Mouse (Mus musculus) forebrain, embryonic 12.5 days (tissue): ENCODE results near the gene Rps21. TPM values are rescaled to one million over a fixed set of nuclear protein-coding genes. Genes with fewer than 3 reads are reported as not detected.
A peak's percentile ranks its signal among the peaks of the same experiment; 100 is the strongest.
"Not testable (repeated sequence)": the region's sequence is repeated elsewhere in the genome, so short reads cannot be mapped to it uniquely, and the experiment has no call there.

Experiments
- ATAC-seq: fragments of 200-750 bp; cut with Nextera tagmentation; 2 replicates; pipeline ENCODE4 v1.8.0; 2017; ENCODE audit warnings: moderate TSS enrichment; ENCODE audit not compliant: low FRiP score
- H3K27ac ChIP-seq: fragments of 300-500 bp; sonication (generic); 2 replicates; pipeline ENCODE4 v1.5.1; 2016; ENCODE audit warnings: mild to moderate bottlenecking
- H3K27me3 ChIP-seq: fragments of 300-500 bp; sonication (generic); 2 replicates; pipeline ENCODE4 v1.6.1; 2016; ENCODE audit warnings: mild to moderate bottlenecking
- H3K36me3 ChIP-seq: fragments of 300-500 bp; sonication (generic); replicated peaks from 2 replicates; pipeline ENCODE4 v1.6.1; 2016; ENCODE audit warnings: mild to moderate bottlenecking
- H3K4me1 ChIP-seq: fragments of 300-500 bp; sonication (generic); 2 replicates; pipeline ENCODE4 v1.6.1; 2016
- H3K4me2 ChIP-seq: fragments of 300-500 bp; sonication (generic); 2 replicates; pipeline ENCODE4 v1.6.1; 2016; ENCODE audit warnings: mild to moderate bottlenecking, moderate library complexity
- H3K4me3 ChIP-seq: fragments of 300-500 bp; sonication (generic); replicated peaks from 2 replicates; pipeline ENCODE4 v1.5.1; 2016; ENCODE audit warnings: mild to moderate bottlenecking
- H3K9ac ChIP-seq: fragments of 300-500 bp; sonication (generic); 2 replicates; pipeline ENCODE4 v1.6.1; 2016; ENCODE audit warnings: mild to moderate bottlenecking
- H3K9me3 ChIP-seq: fragments of 300-500 bp; sonication (generic); 2 replicates; pipeline ENCODE4 v1.6.1; 2016
- WGBS: fragments of 180-500 bp; shearing (Covaris S2); methylation state at CpG from one replicate; pipeline ENCODE4 v1.1.7; 2016; 5-methylcytosine and 5-hydroxymethylcytosine counted together
- polyA plus RNA-seq: library from polyadenylated mRNA; unstranded; fragments of >200 nt; fragmentation: Nextera tagmentation; extraction: Ambion mirVana; gene quantifications from 2 replicates; pipeline ENCODE4 v1.2.1, GENCODE M21; 2016

The Rps21 gene
- polyA plus RNA-seq, 1 experiment from 2014 or later: 488 TPM

DNA sequence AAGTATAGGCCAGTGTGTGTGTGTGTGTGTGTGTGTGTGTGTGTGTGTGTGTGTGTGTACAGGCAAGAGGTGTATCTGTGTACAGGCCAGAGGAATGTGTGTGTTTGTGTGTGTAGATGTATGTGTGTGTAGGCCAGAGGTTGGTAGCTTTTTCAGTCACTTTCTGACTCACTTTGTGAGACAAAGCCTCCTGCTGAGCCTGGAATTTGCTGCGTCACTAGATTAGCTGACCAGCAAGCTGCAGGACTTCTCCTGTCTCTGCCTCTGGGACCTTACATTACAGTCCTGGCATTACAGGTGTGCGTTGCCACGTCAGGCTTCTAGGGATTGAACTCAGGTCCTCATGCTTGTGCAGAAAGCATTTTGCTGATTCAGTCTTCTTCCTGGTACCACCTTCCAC, 5.3 kb upstream of the Rps21 start:
- no peaks in the 10 kb centered on the region for H3K9me3 ChIP-seq
- no peak overlapping the region for H3K27ac ChIP-seq
- H3K27me3 ChIP-seq: no peaks in the 10 kb centered on the region
- no peak overlapping the region for H3K4me3 ChIP-seq
- 44% methylated on average over 3 of the region's 3 CpGs for WGBS
- H3K9ac ChIP-seq: no peak overlapping the region
- ATAC-seq: no peak
- no peak overlapping the region for H3K4me2 ChIP-seq
- H3K4me1 ChIP-seq: peaks cover 18% of the 10 kb centered on the region
- H3K36me3 ChIP-seq: no peaks in the 10 kb centered on the region

DNA sequence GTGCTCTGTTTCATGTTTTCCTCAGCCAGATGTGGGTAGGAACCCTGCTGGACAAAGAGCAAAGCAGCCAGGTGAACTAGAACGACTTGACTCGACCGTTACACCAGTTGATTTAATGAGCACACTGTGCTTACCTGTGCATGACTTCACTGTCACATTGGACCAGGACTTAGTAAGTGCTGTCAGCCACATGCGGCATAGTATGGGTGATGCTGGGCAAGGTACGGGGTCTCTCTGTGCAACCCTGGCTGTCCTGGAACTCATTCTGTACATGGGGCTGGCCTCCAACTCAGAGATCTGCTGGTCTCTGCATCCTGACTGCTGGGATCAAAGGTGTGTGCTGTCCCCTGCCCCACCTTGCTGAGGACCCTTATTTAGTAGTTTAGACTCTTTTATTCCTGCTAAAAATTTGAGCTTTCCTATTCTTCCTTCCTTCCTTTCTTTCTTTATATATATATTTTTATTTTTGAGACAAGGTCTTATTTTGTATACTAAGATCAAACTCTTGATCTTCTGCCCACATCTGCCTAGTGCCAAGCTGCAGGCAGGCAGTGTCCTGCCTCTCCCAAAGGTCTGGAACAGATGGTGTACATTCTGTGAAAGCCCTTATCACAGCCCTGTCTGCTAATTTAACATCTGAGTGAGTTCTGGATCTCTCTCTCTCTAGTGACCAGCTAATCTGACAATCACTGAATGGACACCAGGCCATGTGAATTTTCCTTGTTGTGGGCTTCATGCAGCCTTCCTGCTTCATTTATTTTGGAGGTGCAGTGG, 2.6 kb upstream of the Rps21 start:
- H3K4me3 ChIP-seq: no peak overlapping the region
- no peak for ATAC-seq
- 91% methylated on average over 5 of the region's 5 CpGs for WGBS
- H3K27ac ChIP-seq: no peak overlapping the region
- no peak overlapping the region for H3K4me2 ChIP-seq
- no peaks in the 10 kb centered on the region for H3K27me3 ChIP-seq
- H3K4me1 ChIP-seq: peaks cover 26% of the 10 kb centered on the region
- no peaks in the 10 kb centered on the region for H3K9me3 ChIP-seq
- no peak overlapping the region for H3K9ac ChIP-seq
- H3K36me3 ChIP-seq: peaks cover 16% of the 10 kb centered on the region

GRCm38 (mm10) chr2:180255701-180256100, 1.5 kb upstream of the Rps21 start:
- peaks cover 27% of the 10 kb centered on the region for H3K36me3 ChIP-seq
- no peak overlapping the region for H3K9ac ChIP-seq
- peak overlapping the region; percentile 85 for H3K4me2 ChIP-seq
- no peak for ATAC-seq
- H3K4me1 ChIP-seq: peaks cover 26% of the 10 kb centered on the region
- 0 out of 2 replicates have a peak overlapping the region, but pooled peaks have one; percentile 89 for H3K4me3 ChIP-seq
- WGBS: 94% methylated on average over 9 of the region's 9 CpGs
- no peaks in the 10 kb centered on the region for H3K27me3 ChIP-seq
- H3K9me3 ChIP-seq: no peaks in the 10 kb centered on the region
- peak overlapping the region; percentile 94; the same call in 1 of the 2 replicates for H3K27ac ChIP-seq

DNA sequence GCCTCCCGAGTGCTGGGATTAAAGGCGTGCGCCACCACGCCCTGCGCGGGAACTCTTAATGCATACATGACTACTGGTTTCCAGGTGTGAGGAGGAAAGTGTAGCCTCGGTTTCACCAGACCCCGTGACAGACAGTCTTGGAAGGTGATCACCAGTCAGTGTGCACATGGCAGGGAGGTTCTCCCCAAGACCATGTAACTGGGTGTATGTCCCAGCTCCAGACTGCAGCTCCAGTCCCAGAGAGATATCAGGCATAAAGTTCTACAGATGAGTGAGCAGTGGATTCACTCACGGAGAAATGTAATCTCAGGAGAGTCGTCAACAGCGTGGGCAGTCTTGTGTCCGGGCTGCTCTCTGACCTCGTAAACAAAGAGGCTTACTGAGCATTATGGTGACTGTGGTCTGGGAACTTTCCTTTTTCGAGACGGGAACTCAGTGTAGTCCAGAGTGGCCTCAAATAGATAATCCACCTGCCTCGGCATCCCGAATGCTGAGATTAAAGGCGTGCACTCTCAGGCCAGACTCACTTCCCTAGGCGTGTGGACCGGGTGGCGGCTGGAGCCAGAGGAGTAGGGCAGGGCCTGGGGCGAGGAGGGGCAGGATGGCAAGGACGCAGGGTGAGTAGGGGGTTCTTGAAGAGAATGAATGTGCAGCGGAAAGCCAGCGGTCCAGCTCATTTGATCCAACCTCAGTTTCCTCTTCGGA, 729 bp upstream of the Rps21 start:
- peak; percentile 65 for ATAC-seq
- Histone ChIP-seq H3K4me2 (peak overlapping the region; percentile 85), H3K27ac (peak overlapping the region; percentile 94), H3K27me3 (no peaks in the 10 kb centered on the region), H3K4me1 (peaks cover 22% of the 10 kb centered on the region), H3K9ac (peak overlapping the region; percentile 84), H3K36me3 (peaks cover 34% of the 10 kb centered on the region), H3K9me3 (no peaks in the 10 kb centered on the region), H3K4me3 (peak overlapping the region; percentile 89)
- WGBS: 25% methylated on average over 26 of the region's 26 CpGs

- H3K27me3 ChIP-seq: no peaks in the 10 kb centered on the region
- H3K9me3 ChIP-seq: no peaks in the 10 kb centered on the region
- H3K4me2 ChIP-seq: peak overlapping the region; percentile 68
- peaks cover 52% of the 10 kb centered on the region for H3K36me3 ChIP-seq
- H3K27ac ChIP-seq: peak overlapping the region; percentile 94; the same call in 1 of the 2 replicates
- no peak for ATAC-seq
- peak overlapping the region; percentile 89 for H3K4me3 ChIP-seq
- 56% methylated on average over 11 of the region's 11 CpGs for WGBS
- H3K4me1 ChIP-seq: peaks cover 17% of the 10 kb centered on the region
- peak overlapping the region; percentile 89 for H3K9ac ChIP-seq
Observed at GRCm38 (mm10) chr2:180257963-180258865, 1.0 kb downstream of the Rps21 start.

- not testable (repeated sequence) for H3K9me3 ChIP-seq, H3K27ac ChIP-seq, H3K4me2 ChIP-seq, ATAC-seq, H3K4me3 ChIP-seq, H3K9ac ChIP-seq, H3K27me3 ChIP-seq
- Histone ChIP-seq H3K36me3 (peaks cover 60% of the 10 kb centered on the region), H3K4me1 (peaks cover 17% of the 10 kb centered on the region)
- WGBS: 78% methylated on average over 10 of the region's 10 CpGs
Observed at GRCm38 (mm10) chr2:180258951-180259484, 1.8 kb downstream of the Rps21 start.

- H3K9me3 ChIP-seq, H3K4me2 ChIP-seq, ATAC-seq, H3K9ac ChIP-seq, H3K27ac ChIP-seq, H3K4me3 ChIP-seq, H3K27me3 ChIP-seq: not testable (repeated sequence)
- Histone ChIP-seq H3K36me3 (peaks cover 63% of the 10 kb centered on the region), H3K4me1 (peaks cover 17% of the 10 kb centered on the region)
- WGBS: 74% methylated on average over 17 of the region's 17 CpGs
Observed at GRCm38 (mm10) chr2:180259826-180260609, 2.8 kb downstream of the Rps21 start.

DNA sequence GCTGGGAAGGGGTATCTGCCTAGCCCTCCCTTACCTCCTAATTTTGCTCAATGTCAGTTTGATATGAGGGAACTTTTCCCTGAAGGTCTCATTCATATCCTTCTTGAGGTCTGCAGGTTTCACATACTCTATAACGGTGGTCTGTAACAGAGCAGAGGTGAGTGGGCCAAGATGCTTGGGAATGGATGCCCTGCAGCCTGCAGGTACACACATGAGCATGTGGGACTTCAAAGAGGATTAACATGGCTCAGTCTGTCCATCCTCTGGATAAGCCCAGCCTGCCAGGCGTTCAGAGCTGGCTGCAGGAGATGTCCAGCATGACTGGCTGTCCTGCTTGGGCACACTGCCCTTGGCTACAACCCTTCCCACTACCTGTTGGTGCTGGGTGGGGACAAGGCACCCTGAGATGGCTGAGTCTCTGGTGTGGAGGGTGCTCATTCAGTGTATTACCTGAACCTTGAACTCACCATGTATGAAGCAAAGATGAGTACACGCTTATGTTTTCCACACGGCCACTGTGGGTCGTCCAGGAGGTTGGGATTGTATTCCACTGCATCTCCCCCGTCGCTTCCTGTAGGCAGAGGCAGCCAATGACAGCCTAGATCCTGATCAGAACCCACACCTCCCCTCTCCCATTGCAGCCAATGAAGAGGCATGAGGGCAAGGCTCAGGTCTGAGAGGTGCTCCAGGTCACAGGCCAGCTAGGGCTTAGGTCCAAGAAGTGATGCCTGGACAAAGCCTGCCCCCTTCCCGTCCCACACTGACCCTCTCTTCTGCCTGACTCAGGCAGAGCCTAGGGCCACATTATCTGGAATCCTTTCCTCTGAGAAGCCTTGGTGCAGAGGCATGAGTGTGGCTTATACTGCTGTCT, 3.7 kb downstream of the Rps21 start:
- H3K9ac ChIP-seq: no peak overlapping the region
- H3K27me3 ChIP-seq: no peaks in the 10 kb centered on the region
- peaks cover 15% of the 10 kb centered on the region for H3K4me1 ChIP-seq
- H3K4me2 ChIP-seq: no peak overlapping the region
- H3K4me3 ChIP-seq: no peak overlapping the region
- H3K36me3 ChIP-seq: peaks cover 63% of the 10 kb centered on the region
- WGBS: 63% methylated on average over 8 of the region's 8 CpGs
- H3K9me3 ChIP-seq: no peaks in the 10 kb centered on the region
- no peak for ATAC-seq
- H3K27ac ChIP-seq: no peak overlapping the region

DNA sequence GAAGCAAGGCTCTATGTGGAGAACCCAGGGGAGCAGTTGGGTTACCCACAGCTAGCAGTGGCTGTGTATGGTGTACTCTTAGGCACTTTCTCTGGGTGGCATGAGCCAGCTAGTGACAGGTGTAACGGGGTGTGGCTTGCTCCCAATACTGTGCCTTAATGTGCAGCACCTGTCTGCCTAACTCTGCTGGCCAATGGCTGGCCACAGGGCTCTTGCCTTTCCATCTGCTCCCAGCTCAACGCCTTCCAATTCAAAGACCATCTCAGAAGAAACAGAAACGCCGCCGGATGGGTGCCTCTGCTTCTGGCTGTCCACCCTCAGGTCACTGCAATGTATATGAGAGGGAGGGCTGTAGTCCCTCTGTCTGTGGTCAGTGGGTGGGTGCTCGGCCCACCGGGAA, 4.7 kb downstream of the Rps21 start:
- H3K27me3 ChIP-seq: no peaks in the 10 kb centered on the region
- peaks cover 63% of the 10 kb centered on the region for H3K36me3 ChIP-seq
- H3K9ac ChIP-seq: no peak overlapping the region
- ATAC-seq: no peak
- peaks cover 8% of the 10 kb centered on the region for H3K4me1 ChIP-seq
- H3K27ac ChIP-seq: no peak overlapping the region
- no peaks in the 10 kb centered on the region for H3K9me3 ChIP-seq
- H3K4me3 ChIP-seq: no peak overlapping the region
- no peak overlapping the region for H3K4me2 ChIP-seq
- 90% methylated on average over 7 of the region's 7 CpGs for WGBS

GRCm38 (mm10) chr2:180262441-180262840, 5.3 kb downstream of the Rps21 start:
- Histone ChIP-seq H3K27ac (no peak overlapping the region), H3K4me1 (peaks cover 8% of the 10 kb centered on the region), H3K9me3 (no peaks in the 10 kb centered on the region), H3K4me2 (no peak overlapping the region), H3K9ac (no peak overlapping the region), H3K36me3 (peaks cover 63% of the 10 kb centered on the region), H3K27me3 (no peaks in the 10 kb centered on the region), H3K4me3 (no peak overlapping the region)
- no peak for ATAC-seq
- WGBS: 77% methylated on average over 3 of the region's 3 CpGs

DNA sequence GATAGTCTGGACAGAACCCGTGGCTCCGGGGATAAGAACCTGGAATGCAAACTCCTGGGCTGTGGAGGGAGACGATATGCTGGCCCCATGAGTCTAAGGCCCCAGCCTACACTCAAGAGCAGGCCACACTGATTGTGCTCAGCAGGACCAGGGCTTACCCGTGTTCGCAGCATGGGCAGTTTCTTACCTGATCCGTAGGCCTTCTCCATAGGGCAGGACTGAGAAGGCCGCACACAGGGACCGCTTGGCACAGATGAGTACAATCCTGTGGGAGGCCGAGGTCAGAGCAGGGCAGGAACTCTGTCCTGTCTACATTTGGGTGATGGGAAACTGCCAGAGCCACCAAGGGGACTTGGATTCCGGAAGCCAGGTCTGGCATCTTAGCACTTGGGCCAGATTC, 5.7 kb downstream of the Rps21 start:
- H3K27ac ChIP-seq: no peak overlapping the region
- H3K9me3 ChIP-seq: no peaks in the 10 kb centered on the region
- H3K27me3 ChIP-seq: no peaks in the 10 kb centered on the region
- H3K4me1 ChIP-seq: peaks cover 7% of the 10 kb centered on the region
- H3K9ac ChIP-seq: no peak overlapping the region
- H3K36me3 ChIP-seq: peaks cover 63% of the 10 kb centered on the region
- H3K4me3 ChIP-seq: no peak overlapping the region
- WGBS: 89% methylated on average over 10 of the region's 10 CpGs
- H3K4me2 ChIP-seq: no peak overlapping the region
- ATAC-seq: no peak
